Comparison of ENCODE assay signal across 25 mouse cellular contexts in the genomic region with DNA sequence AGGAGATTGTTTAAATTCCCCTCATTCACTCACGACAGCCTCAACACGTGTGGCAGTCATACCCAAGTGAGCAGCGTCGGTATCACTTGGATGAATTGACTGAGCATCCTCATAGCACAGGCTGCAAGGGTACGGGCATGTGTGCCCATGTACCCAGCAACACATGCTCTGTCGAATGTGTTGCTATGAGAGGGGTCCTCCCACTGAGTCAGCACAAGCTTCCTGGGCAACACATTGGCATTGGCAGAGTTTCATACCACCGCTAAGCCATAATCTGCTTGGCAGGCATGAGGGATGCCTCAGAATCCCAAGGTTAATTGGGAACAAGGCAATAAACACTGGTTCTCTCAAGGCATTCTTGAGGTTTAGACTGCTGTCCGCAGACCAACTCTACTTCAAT.
DNase-seq lines count a peak whose midpoint lies in the region; ATAC-seq and TF ChIP-seq lines count a peak whose summit lies in the region.
"Had no signal": no experiment of that assay in that cellular context is flagged by ENCODE, and none has a peak within 500 bp of the region (broad histone marks: within the 10 kb centered on the region; RNA-seq: fewer than 3 reads in every experiment).

No protein-coding gene starts in this region.

- no peaks in the 10 kb centered on the region for H3K27me3 ChIP-seq in hindbrain, postnatal 0 days (ENCODE audit: insufficient read depth, low read length)
- no peaks in the 10 kb centered on the region for H3K27me3 ChIP-seq in hindbrain, embryonic 13.5 days
- H3K27me3 ChIP-seq in heart, embryonic 12.5 days (replicated peaks) = no peaks in the 10 kb centered on the region
- H3K27me3 ChIP-seq: embryonic facial prominence, embryonic 15.5 days; intestine, embryonic 15.5 days; liver, embryonic 13.5 days; midbrain, embryonic 12.5 days; neural tube, embryonic 15.5 days had no signal

- no peaks in the 10 kb centered on the region for H3K4me1 ChIP-seq in hindbrain, postnatal 0 days (ENCODE audit: insufficient read depth, low read length)
- H3K4me1 ChIP-seq in hindbrain, embryonic 13.5 days (replicated peaks) = peaks cover 19% of the 10 kb centered on the region
- H3K4me1 ChIP-seq in heart, embryonic 12.5 days (replicated peaks) = 0 out of 2 replicates have a peak, but pooled peaks cover 3% of the 10 kb centered on the region
- H3K4me1 ChIP-seq: embryonic facial prominence, embryonic 15.5 days; intestine, embryonic 15.5 days; liver, embryonic 13.5 days; lung, embryonic 15.5 days had no signal

- no peaks in the 10 kb centered on the region for H3K9me3 ChIP-seq in hindbrain, postnatal 0 days (ENCODE audit: low read length)
- no peaks in the 10 kb centered on the region for H3K9me3 ChIP-seq in hindbrain, embryonic 13.5 days
- H3K9me3 ChIP-seq in heart, embryonic 12.5 days (replicated peaks) = no peaks in the 10 kb centered on the region
- H3K9me3 ChIP-seq: embryonic facial prominence, embryonic 15.5 days; G1E; intestine, embryonic 15.5 days; limb, embryonic 13.5 days; liver, embryonic 13.5 days; lung, embryonic 15.5 days; midbrain, embryonic 12.5 days; neural tube, embryonic 15.5 days had no signal

- H3K36me3 ChIP-seq in hindbrain, postnatal 0 days (ENCODE audit: insufficient read depth, low read length) = no peaks in the 10 kb centered on the region
- H3K36me3 ChIP-seq in hindbrain, embryonic 13.5 days = no peaks in the 10 kb centered on the region
- no peaks in the 10 kb centered on the region for H3K36me3 ChIP-seq in heart, embryonic 12.5 days
- H3K36me3 ChIP-seq: embryonic facial prominence, embryonic 15.5 days; G1E; intestine, embryonic 15.5 days; limb, embryonic 13.5 days; liver, embryonic 13.5 days; lung, embryonic 15.5 days; midbrain, embryonic 12.5 days; neural tube, embryonic 15.5 days had no signal

- DNase-seq in cerebellum, postnatal 14 days = peak; percentile 64 to 71
- DNase-seq in cerebellum, adult 9-11 months = no peak
- peak; percentile 55 for DNase-seq in hindbrain, postnatal 0 days (ENCODE audit: low spot score)
- peak; percentile 12 for DNase-seq in brain, adult 2 months (ENCODE audit: low read depth, low spot score)
- peak; percentile 61 for DNase-seq in layer of hippocampus, adult 9-11 months
- no peak for DNase-seq in thymus, adult 18-20 months
- DNase-seq: adrenal gland, postnatal 36 days; cerebellum, adult 8-10 months; gastrocnemius, postnatal 10 days; heart, adult 18-20 months; heart, postnatal 4 days; kidney, postnatal 36 days; liver, embryonic 13.5 days; right cerebral cortex, postnatal 25 days had no signal

- no peak overlapping the region for H3K4me3 ChIP-seq in hindbrain, postnatal 0 days (ENCODE audit: low read length)
- H3K4me3 ChIP-seq in hindbrain, embryonic 13.5 days = no peak overlapping the region
- no peak overlapping the region for H3K4me3 ChIP-seq in heart, embryonic 12.5 days
- H3K4me3 ChIP-seq: embryonic facial prominence, embryonic 15.5 days; intestine, embryonic 15.5 days; limb, embryonic 13.5 days; liver, embryonic 13.5 days; lung, embryonic 15.5 days; midbrain, embryonic 12.5 days; myocyte; neural tube, embryonic 15.5 days had no signal

- no peak overlapping the region for H3K4me2 ChIP-seq in hindbrain, postnatal 0 days (ENCODE audit: low read depth, low read length)
- H3K4me2 ChIP-seq in hindbrain, embryonic 13.5 days = no peak overlapping the region
- no peak overlapping the region for H3K4me2 ChIP-seq in heart, embryonic 12.5 days
- H3K4me2 ChIP-seq: embryonic facial prominence, embryonic 15.5 days; intestine, embryonic 15.5 days; limb, embryonic 13.5 days; liver, embryonic 13.5 days; lung, embryonic 15.5 days; midbrain, embryonic 12.5 days; neural tube, embryonic 15.5 days had no signal

- 58% methylated on average over 8 of the region's 8 CpGs for WGBS in hindbrain, postnatal 0 days
- 88% methylated on average over 8 of the region's 8 CpGs for WGBS in hindbrain, embryonic 13.5 days
- WGBS in heart, embryonic 12.5 days = 90% methylated on average over 8 of the region's 8 CpGs

- no peak for TF ChIP-seq CTCF in hindbrain, postnatal 0 days (IDR thresholded peaks at IDR 0.05; ENCODE audit: low read depth)

- 0 out of 2 replicates have a peak, but pooled peaks have one; percentile 45 for ATAC-seq in hindbrain, postnatal 0 days
- no peak for ATAC-seq in hindbrain, embryonic 13.5 days (ENCODE audit: low FRiP score)
- no peak for ATAC-seq in heart, embryonic 12.5 days (ENCODE audit: insufficient number of reproducible peaks, low FRiP score)
- ATAC-seq: intestine, embryonic 15.5 days had no signal

- H3K27ac ChIP-seq in hindbrain, postnatal 0 days = no peak overlapping the region
- H3K27ac ChIP-seq in hindbrain, embryonic 13.5 days = no peak overlapping the region
- no peak overlapping the region for H3K27ac ChIP-seq in heart, embryonic 12.5 days (ENCODE audit: poor library complexity, severe bottlenecking)
- H3K27ac ChIP-seq: embryonic facial prominence, embryonic 15.5 days; intestine, embryonic 15.5 days; limb, embryonic 13.5 days; liver, embryonic 13.5 days; lung, embryonic 15.5 days; macrophage; midbrain, embryonic 12.5 days; neural tube, embryonic 15.5 days had no signal

- H3K9ac ChIP-seq in hindbrain, postnatal 0 days (replicated peaks; ENCODE audit: low read length) = no peak overlapping the region
- H3K9ac ChIP-seq in hindbrain, embryonic 13.5 days = no peak overlapping the region
- H3K9ac ChIP-seq in heart, embryonic 12.5 days = no peak overlapping the region
- H3K9ac ChIP-seq: embryonic facial prominence, embryonic 15.5 days; intestine, embryonic 15.5 days; limb, embryonic 13.5 days; liver, embryonic 13.5 days; lung, embryonic 15.5 days; midbrain, embryonic 12.5 days; neural tube, embryonic 15.5 days had no signal

Comparison
In these comparisons a context has a peak if more than half of its experiments do, and no peak if none do; other contexts are left out.
1. DNase-seq: peak in cerebellum, postnatal 14 days (2 of 2), hindbrain, postnatal 0 days (single experiment), brain, adult 2 months (single experiment) and layer of hippocampus, adult 9-11 months (single experiment); none in cerebellum, adult 9-11 months (single experiment) and thymus, adult 18-20 months (0 of 2).